Mouse (Mus musculus) hindbrain, embryonic 14.5 days (tissue): ENCODE data around the gene Fut7. TPM values are rescaled to one million over a fixed set of nuclear protein-coding genes. Genes with fewer than 3 reads are reported as not detected.

ENCODE experiments used
- ATAC-seq: fragments of 200-750 bp; cut with Nextera tagmentation; 2 replicates; pipeline ENCODE4 v1.8.0; 2017; ENCODE audit warnings: moderate number of reproducible peaks, mild to moderate bottlenecking, moderate TSS enrichment, moderate library complexity; ENCODE audit not compliant: low FRiP score
- DNase-seq: peaks from one replicate; pipeline ENCODE4 v3.0.0-alpha.2; 2015; ENCODE audit warnings: low spot score
- H3K27ac ChIP-seq: fragments of 300-500 bp; sonication (generic); 2 replicates; pipeline ENCODE4 v1.5.1; 2014; ENCODE audit warnings: mild to moderate bottlenecking, moderate library complexity
- H3K27me3 ChIP-seq: fragments of 300-500 bp; sonication (generic); 2 replicates; pipeline ENCODE4 v1.6.1; 2014; ENCODE audit warnings: mild to moderate bottlenecking, low read length, mixed read lengths; ENCODE audit not compliant: control insufficient read depth, insufficient read depth
- H3K36me3 ChIP-seq: fragments of 300-500 bp; sonication (generic); replicated peaks from 2 replicates; pipeline ENCODE4 v1.6.1; 2014; ENCODE audit not compliant: control insufficient read depth, insufficient read depth
- H3K4me1 ChIP-seq: fragments of 300-500 bp; sonication (generic); replicated peaks from 2 replicates; pipeline ENCODE4 v1.6.1; 2014; ENCODE audit warnings: antibody characterized with exemption, low read length, mixed read lengths; ENCODE audit not compliant: control insufficient read depth, insufficient read depth
- H3K4me2 ChIP-seq: fragments of 300-500 bp; sonication (generic); replicated peaks from 2 replicates; pipeline ENCODE4 v1.6.1; 2014; ENCODE audit warnings: mild to moderate bottlenecking, moderate library complexity
- H3K4me3 ChIP-seq: fragments of 300-500 bp; sonication (generic); replicated peaks from 2 replicates; pipeline ENCODE4 v1.5.1; 2014; ENCODE audit warnings: mild to moderate bottlenecking, low read length
- H3K9ac ChIP-seq: fragments of 300-500 bp; sonication (generic); 2 replicates; pipeline ENCODE4 v1.6.1; 2014
- H3K9me3 ChIP-seq: fragments of 300-500 bp; sonication (generic); 2 replicates; pipeline ENCODE4 v1.6.1; 2016; ENCODE audit warnings: low read length; ENCODE audit not compliant: control insufficient read depth
- WGBS: fragments of 180-500 bp; shearing (Covaris S2); extraction: QIAGEN DNeasy Blood & Tissue Kit; methylation state at CpG from one replicate; pipeline ENCODE4 v1.1.7; 2014; 5-methylcytosine and 5-hydroxymethylcytosine counted together
- polyA plus RNA-seq: library from polyadenylated mRNA; unstranded; fragments of >200 nt; fragmentation: Nextera tagmentation; extraction: Ambion mirVana; gene quantifications from 2 replicates; pipeline ENCODE4 v1.2.1, GENCODE M21; 2014

Gene Fut7
- polyA plus RNA-seq, 1 experiment from 2014 or later: 0.37 TPM

GRCm38 (mm10) chr2:25450853-25451647 is 28.0 kb downstream of the Fut7 start:
- no peak overlapping the region for H3K27ac ChIP-seq
- no peak overlapping the region for H3K4me2 ChIP-seq
- H3K9ac ChIP-seq: no peak overlapping the region
- H3K4me1 ChIP-seq: no peaks in the 10 kb centered on the region
- no peaks in the 10 kb centered on the region for H3K27me3 ChIP-seq
- H3K36me3 ChIP-seq: peaks cover 40% of the 10 kb centered on the region
- no peak overlapping the region for H3K4me3 ChIP-seq
- WGBS: 90% methylated on average over 8 of the region's 8 CpGs
- ATAC-seq: no peak
- H3K9me3 ChIP-seq: no peaks in the 10 kb centered on the region
- DNase-seq: no peak

GRCm38 (mm10) chr2:25452951-25453350 is 29.9 kb downstream of the Fut7 start:
- H3K9me3 ChIP-seq: no peaks in the 10 kb centered on the region
- H3K4me3 ChIP-seq: no peak overlapping the region
- peaks cover 24% of the 10 kb centered on the region for H3K36me3 ChIP-seq
- no peak overlapping the region for H3K9ac ChIP-seq
- no peak for DNase-seq
- H3K4me1 ChIP-seq: no peaks in the 10 kb centered on the region
- ATAC-seq: no peak
- H3K27me3 ChIP-seq: no peaks in the 10 kb centered on the region
- no peak overlapping the region for H3K4me2 ChIP-seq
- 55% methylated on average over 1 of the region's 1 CpGs for WGBS
- no peak overlapping the region for H3K27ac ChIP-seq

DNA sequence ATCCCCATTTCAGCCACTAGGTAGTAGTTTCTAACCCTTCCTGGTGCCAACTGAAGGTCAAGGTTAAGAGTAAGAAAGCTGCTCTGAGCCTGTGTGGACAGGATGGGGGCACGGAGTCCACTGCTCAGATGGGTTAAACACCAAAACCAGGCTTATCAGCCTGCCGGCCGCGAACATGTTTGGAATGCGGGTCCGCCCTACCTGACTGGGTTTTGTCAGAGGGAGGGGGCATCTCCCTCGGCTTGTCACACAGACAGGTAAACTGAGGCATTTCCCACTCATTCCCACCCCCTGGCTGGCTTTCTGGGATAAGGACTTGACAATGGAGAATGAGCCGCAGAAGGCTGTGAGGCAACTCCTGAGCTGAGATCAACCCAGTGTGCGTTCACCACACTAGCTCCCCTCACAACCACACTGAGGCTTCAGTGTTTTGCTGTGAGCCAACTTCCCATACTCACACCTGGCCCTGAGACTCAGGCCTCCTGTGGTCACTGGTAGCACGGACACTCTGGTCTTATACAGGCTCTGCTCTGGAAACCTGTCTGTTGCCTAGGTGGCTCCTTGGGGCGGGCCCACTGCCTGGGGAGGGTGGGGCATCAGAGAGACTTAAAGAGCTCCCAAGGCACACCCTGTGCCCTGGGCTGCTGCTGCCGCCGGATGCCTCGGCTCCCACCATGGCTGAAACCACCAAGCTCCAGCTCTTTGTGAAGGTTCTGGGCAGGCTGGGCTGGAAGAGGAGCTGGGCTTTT is 33.3 kb downstream of the Fut7 start, which contains the start of gene Clic3:
Clic3 (plus strand) TSS at position 634 of the 749 bp plus-strand sequence.
- Histone ChIP-seq H3K4me2 (no peak within 1 kb of the TSS), H3K4me3 (no peak within 1 kb of the TSS), H3K4me1 (peaks cover 16% of the 10 kb centered on the region), H3K27me3 (no peaks in the 10 kb centered on the region), H3K9ac (no peak within 1 kb of the TSS), H3K27ac (no peak within 1 kb of the TSS), H3K9me3 (no peaks in the 10 kb centered on the region), H3K36me3 (peaks cover 17% of the 10 kb centered on the region)
- 74% methylated on average over 14 of the region's 14 CpGs for WGBS
- DNase-seq (no peak), ATAC-seq (no peak)

- Histone ChIP-seq H3K4me1 (peaks cover 20% of the 10 kb centered on the region), H3K4me3 (no peak overlapping the region), H3K27ac (no peak overlapping the region), H3K4me2 (no peak overlapping the region), H3K9ac (no peak overlapping the region), H3K9me3 (no peaks in the 10 kb centered on the region), H3K36me3 (peaks cover 17% of the 10 kb centered on the region), H3K27me3 (no peaks in the 10 kb centered on the region)
- ATAC-seq: no peak
- 92% methylated on average over 9 of the region's 9 CpGs for WGBS
- no peak for DNase-seq
Measured at GRCm38 (mm10) chr2:25457022-25457896, 34.2 kb downstream of the Fut7 start.

DNA sequence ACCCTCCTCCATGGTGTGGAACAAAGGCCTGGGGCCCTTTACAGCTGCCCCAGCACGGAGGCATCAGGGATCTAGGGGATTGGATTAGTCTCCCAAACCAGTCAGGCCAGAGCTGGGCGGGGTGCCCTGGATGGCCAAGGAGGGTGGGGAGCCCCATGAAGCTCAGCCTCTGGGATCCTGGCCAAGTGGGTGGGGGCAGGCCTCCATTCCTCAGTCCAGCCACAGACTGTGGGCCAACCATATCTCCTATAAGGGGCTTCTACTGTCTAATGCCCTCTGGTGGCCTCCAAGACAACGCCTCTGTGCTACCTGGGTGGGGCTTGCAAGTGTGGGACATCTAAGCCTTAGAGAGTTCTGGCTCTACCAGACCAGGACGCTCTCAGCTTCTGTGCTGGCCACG is 35.8 kb downstream of the Fut7 start:
- no peaks in the 10 kb centered on the region for H3K9me3 ChIP-seq
- H3K4me1 ChIP-seq: peaks cover 20% of the 10 kb centered on the region
- H3K4me3 ChIP-seq: no peak overlapping the region
- peaks cover 17% of the 10 kb centered on the region for H3K36me3 ChIP-seq
- no peak for DNase-seq
- no peak overlapping the region for H3K27ac ChIP-seq
- no peak overlapping the region for H3K9ac ChIP-seq
- peak overlapping the region; percentile 81; the same call in 1 of the 2 replicates for H3K4me2 ChIP-seq
- no peak for ATAC-seq
- H3K27me3 ChIP-seq: no peaks in the 10 kb centered on the region
- WGBS: 77% methylated on average over 5 of the region's 5 CpGs

DNA sequence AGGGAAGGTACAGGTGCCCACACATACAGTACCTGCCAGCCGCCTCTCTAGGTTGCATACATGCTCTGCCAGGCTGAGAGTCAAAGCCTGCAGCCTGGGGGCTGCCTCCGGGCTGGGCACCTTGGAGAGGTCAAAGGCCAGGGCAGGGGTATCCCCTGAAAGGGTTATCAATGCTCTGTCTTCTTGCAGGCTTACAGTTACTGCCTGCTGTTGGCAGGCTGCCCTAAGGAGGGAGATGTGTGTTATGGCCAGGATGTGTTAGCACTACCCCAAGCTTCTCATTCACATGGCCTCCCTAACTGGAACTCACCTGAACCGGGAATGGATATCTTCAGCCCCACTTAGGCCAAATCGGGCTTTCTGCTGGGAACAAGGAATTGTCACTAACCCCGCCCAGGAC is 37.1 kb downstream of the Fut7 start:
- ATAC-seq (peak; percentile 4), DNase-seq (peak; percentile 28)
- peaks cover 17% of the 10 kb centered on the region for H3K36me3 ChIP-seq
- peak overlapping the region; percentile 51 for H3K4me3 ChIP-seq
- peak overlapping the region; percentile 78 for H3K9ac ChIP-seq
- H3K4me1 ChIP-seq: peaks cover 20% of the 10 kb centered on the region
- WGBS: 32% methylated on average over 5 of the region's 5 CpGs
- H3K27ac ChIP-seq: peak overlapping the region; percentile 93
- no peaks in the 10 kb centered on the region for H3K27me3 ChIP-seq
- H3K9me3 ChIP-seq: no peaks in the 10 kb centered on the region
- peak overlapping the region; percentile 81 for H3K4me2 ChIP-seq

DNA sequence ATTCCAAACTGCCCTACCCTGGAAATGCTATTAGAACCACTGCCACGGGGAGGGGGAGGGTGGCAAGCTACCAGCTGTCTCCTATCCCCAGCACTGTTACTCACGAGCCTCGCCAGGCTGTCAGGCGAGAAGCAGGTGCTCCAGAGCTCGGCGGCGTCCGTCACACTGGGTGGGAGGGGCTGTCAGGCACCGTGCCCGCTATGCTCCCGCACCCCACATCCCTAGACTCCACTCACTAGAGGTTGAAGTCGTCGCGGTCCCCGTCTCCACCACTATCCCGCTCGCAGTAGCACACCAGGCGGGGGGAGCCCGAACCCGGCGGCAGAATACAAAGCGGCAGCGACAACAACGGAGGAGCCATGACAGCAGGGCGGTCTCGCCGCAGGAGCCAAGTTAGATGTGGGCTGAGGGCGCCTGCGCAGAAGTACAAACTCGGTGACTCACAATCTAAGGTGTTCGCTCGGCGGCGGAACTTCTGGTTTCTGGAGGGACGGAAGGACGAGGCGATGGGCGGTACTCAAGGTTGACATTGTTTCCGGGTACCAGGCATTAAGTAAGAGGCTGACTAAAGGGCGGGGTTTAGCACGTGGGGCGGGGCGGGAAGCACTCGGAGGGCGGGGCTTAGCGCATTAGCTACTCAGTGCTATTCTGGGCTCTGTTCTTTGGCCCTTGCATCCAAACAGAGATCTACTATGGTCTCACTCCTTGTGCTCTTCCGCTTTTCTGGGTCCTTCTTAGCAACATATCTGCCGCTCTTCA is 37.7 kb downstream of the Fut7 start, which contains the start of gene Paxx:
Paxx (minus strand) TSS at position 544 of the 759 bp plus-strand sequence.
- peaks cover 20% of the 10 kb centered on the region for H3K4me1 ChIP-seq
- H3K27me3 ChIP-seq: no peaks in the 10 kb centered on the region
- peak within 1 kb of the TSS; percentile 93 for H3K27ac ChIP-seq
- H3K4me3 ChIP-seq: peak within 1 kb of the TSS; percentile 51
- peak within 1 kb of the TSS; percentile 78 for H3K9ac ChIP-seq
- H3K36me3 ChIP-seq: peaks cover 17% of the 10 kb centered on the region
- H3K9me3 ChIP-seq: no peaks in the 10 kb centered on the region
- peak; percentile 90 for DNase-seq
- WGBS: under 1% methylated on average over 48 of the region's 48 CpGs
- peak within 1 kb of the TSS; percentile 81 for H3K4me2 ChIP-seq
- peak; percentile 90 for ATAC-seq

GRCm38 (mm10) chr2:25461407-25461806 is 38.3 kb downstream of the Fut7 start:
- ATAC-seq (peak; percentile 7; the same call in 1 of the 2 replicates), DNase-seq (no peak)
- H3K9me3 ChIP-seq: no peaks in the 10 kb centered on the region
- no peaks in the 10 kb centered on the region for H3K27me3 ChIP-seq
- H3K4me1 ChIP-seq: peaks cover 20% of the 10 kb centered on the region
- H3K4me2 ChIP-seq: peak overlapping the region; percentile 81
- peak overlapping the region; percentile 78 for H3K9ac ChIP-seq
- peaks cover 17% of the 10 kb centered on the region for H3K36me3 ChIP-seq
- peak overlapping the region; percentile 51 for H3K4me3 ChIP-seq
- H3K27ac ChIP-seq: peak overlapping the region; percentile 93
- 34% methylated on average over 3 of the region's 3 CpGs for WGBS
